Mouse (Mus musculus) 3134 (cell line): Measurements from ENCODE around the gene Cep135.

ENCODE experiments used
- DNase-seq: peaks from one replicate; pipeline ENCODE4 v3.0.0-alpha.2; 2011; ENCODE audit warnings: low spot score; ENCODE audit not compliant: insufficient read length; ENCODE audit errors: extremely low read depth

Cep135 gene

GRCm38 (mm10) chr5:76681895-76682656 is 93.6 kb downstream of the Cep135 start:
- DNase-seq, result no peak

- no peak for DNase-seq
Measured at GRCm38 (mm10) chr5:76683455-76683854, 95.0 kb downstream of the Cep135 start.

GRCm38 (mm10) chr5:76684658-76685605 is 96.4 kb downstream of the Cep135 start:
- no peak for DNase-seq

- no peak for DNase-seq
Measured at GRCm38 (mm10) chr5:76687961-76688600, 99.6 kb downstream of the Cep135 start.

GRCm38 (mm10) chr5:76688643-76689042 is 100.1 kb downstream of the Cep135 start:
- DNase-seq, result no peak

- no peak for DNase-seq
Measured at GRCm38 (mm10) chr5:76690177-76690593, 101.7 kb downstream of the Cep135 start.

- no peak for DNase-seq
Measured at GRCm38 (mm10) chr5:76691251-76691650, 102.8 kb downstream of the Cep135 start.

GRCm38 (mm10) chr5:76691706-76692424 is 103.4 kb downstream of the Cep135 start:
- no peak for DNase-seq
